Mouse (Mus musculus) liver, postnatal 0 days (tissue): ENCODE measurements around the gene Hlcs.

ENCODE experiments used
- CTCF ChIP-seq: sonication (generic); IDR thresholded peaks from 2 replicates; pipeline ENCODE4 v1.5.1; 2016; ENCODE audit warnings: antibody characterized with exemption, low read depth
- EP300 ChIP-seq: IDR thresholded peaks from 2 replicates; pipeline ENCODE4 v1.6.1; 2016; ENCODE audit warnings: antibody characterized with exemption, low read depth, mild to moderate bottlenecking

GRCm38 (mm10) chr16:94253671-94254414, 59.5 kb downstream of the Hlcs start:
- TF ChIP-seq EP300, result no peak
- no peak for TF ChIP-seq CTCF
